Mouse (Mus musculus) kidney, postnatal 36 days (tissue): Measurements from ENCODE around the gene Hspa2.
A peak's percentile ranks its signal among the peaks of the same experiment; 100 is the strongest.

Experiments
- DNase-seq, 2 experiments: peaks; one replicate each; pipeline ENCODE4 v3.0.0; 2021 to 2022; ENCODE audit warnings: mixed read lengths in 2 of 2

Hspa2 gene

GRCm38 (mm10) chr12:76378556-76378955, 25.4 kb upstream of the Hspa2 start:
- DNase-seq: no peak

GRCm38 (mm10) chr12:76380151-76380550, 23.8 kb upstream of the Hspa2 start:
- no peak for DNase-seq

DNA sequence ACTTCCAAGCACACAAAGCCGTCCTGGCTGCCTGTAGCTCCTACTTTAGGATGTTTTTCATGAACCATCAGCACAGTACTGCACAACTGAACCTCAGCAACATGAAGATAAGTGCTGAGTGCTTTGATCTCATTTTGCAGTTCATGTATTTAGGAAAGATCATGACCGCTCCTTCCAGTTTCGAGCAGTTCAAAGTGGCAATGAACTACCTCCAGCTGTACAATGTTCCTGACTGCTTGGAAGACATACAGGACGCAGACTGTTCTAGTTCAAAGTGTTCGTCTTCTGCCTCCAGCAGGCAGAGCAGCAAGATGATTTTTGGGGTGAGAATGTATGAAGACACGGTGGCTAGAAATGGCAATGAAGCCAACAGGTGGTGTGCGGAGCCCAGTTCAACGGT, 18.6 kb upstream of the Hspa2 start:
- DNase-seq: no peak

DNA sequence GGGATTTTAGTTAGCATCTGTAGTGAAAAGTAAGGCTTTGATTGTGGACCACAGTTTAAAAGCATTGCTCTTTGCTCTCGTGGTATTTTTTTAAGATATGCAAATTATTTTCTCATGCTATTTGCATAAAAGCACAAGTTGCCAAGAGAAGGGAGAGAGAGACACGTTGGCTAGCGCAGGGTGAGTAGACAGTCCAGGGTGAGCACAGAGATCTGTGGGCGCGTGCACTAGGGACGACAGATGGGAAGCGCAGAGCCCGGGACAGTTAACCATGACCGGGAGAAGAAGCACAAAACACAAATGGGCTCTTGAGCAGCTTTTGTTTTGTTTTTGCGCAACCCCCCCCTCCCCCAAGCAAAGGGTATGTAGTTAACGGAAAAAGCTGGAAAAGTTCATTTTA, 15.2 kb upstream of the Hspa2 start:
- no peak for DNase-seq

DNA sequence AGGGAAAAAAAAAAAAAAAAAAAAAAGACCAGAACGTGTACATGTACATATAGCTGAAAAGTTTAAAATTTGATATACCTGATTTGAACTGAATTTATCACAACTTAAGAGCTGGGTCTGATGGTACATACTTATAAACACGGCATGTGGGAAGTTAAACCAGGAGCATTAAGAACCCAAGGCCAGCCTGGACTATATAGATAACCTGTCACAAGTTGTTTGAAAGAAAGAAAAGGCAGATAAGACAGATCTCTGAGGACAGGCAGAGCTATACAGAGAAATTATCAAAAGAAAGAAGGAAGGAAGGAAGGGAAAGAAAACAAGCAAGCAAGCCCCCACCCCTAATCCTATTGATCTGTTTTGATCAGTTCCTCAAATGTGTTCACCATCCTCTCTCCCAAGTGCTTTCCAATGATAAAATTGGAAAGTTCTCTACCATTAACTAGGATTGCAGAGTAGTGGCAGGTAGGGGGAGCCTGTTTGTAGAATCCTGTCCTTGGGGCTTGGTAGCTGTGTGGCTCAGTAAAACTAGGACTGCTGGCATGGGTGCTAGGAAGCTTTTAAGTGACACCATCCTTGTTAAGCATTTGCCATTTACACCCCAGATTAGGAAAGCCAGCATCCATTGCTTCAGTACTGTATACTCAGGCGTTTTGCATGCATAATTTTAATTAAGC, 12.2 kb upstream of the Hspa2 start:
- no peak for DNase-seq

- DNase-seq: no peak
These were observed 11.0 kb upstream of the Hspa2 start for GRCm38 (mm10) chr12:76392979-76393378.

GRCm38 (mm10) chr12:76397281-76397680, 6.7 kb upstream of the Hspa2 start:
- no peak for DNase-seq

- DNase-seq: peak in 1 of 2 experiments; percentile 27
These were observed 2.3 kb upstream of the Hspa2 start for GRCm38 (mm10) chr12:76401674-76402073.

GRCm38 (mm10) chr12:76402991-76403885, 738 bp upstream of the Hspa2 start:
- DNase-seq: peak in 1 of 2 experiments; percentile 95

GRCm38 (mm10) chr12:76404836-76405182, 833 bp downstream of the Hspa2 start:
- no peak for DNase-seq

DNA sequence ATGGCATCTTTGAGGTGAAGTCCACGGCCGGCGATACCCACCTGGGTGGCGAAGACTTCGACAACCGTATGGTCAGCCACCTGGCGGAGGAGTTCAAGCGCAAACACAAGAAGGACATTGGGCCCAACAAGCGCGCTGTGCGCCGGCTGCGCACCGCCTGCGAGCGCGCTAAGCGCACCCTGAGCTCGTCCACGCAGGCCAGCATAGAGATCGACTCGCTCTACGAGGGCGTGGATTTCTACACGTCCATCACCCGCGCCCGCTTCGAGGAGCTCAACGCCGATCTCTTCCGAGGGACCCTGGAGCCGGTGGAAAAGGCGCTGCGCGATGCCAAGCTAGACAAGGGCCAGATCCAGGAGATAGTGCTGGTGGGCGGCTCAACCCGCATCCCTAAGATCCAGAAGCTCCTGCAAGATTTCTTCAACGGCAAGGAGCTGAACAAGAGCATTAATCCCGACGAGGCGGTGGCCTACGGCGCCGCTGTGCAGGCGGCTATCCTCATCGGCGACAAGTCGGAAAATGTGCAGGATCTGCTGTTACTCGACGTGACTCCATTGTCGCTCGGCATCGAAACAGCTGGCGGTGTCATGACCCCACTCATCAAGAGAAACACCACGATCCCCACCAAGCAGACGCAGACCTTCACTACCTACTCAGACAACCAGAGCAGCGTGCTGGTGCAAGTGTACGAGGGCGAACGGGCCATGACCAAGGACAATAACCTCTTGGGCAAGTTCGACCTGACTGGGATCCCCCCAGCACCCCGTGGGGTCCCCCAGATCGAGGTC, 1.4 kb downstream of the Hspa2 start:
- DNase-seq: peak in 1 of 2 experiments; percentile 53

- peak in 1 of 2 experiments; percentile 28 for DNase-seq
These were observed 2.0 kb downstream of the Hspa2 start for GRCm38 (mm10) chr12:76405971-76406370.

GRCm38 (mm10) chr12:76407184-76407583, 3.2 kb downstream of the Hspa2 start:
- DNase-seq: no peak

GRCm38 (mm10) chr12:76409166-76409565, 5.2 kb downstream of the Hspa2 start:
- DNase-seq: no peak

DNA sequence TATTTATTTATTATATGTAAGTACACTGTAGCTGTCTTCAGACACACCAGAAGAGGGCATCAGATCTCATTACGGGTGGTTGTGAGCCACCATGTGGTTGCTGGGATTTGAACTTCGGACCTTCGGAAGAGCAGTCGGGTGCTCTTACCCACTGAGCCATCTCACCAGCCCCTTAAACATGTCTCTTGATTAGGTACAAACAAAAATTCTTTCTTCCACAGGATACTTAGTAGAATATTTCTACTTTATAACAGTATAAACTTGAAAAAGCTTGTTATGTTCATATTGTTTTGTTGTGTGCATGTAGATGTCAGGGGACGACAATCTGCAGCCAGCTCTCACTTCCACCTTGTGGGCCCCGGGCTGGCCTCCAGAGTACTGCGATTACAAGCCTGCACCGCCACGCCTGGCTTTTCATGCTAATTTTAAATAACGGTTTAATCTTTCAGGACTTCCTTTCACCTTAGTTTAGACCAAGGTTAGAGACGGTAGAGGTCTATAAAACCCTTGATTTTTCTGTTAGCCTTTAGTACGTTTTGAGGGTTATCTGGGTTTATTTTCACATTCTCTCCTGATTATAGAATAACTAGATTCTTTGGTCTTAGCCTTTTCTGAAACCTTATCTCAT, 11.5 kb downstream of the Hspa2 start:
- DNase-seq: no peak

- peak; percentile 50 to 65 for DNase-seq
These were observed 13.5 kb downstream of the Hspa2 start, which contains the start of gene Ppp1r36 for GRCm38 (mm10) chr12:76417433-76417854. Ppp1r36 (plus strand) TSS chr12:76417538.

- peak in 1 of 2 experiments; percentile 16 for DNase-seq
These were observed 14.4 kb downstream of the Hspa2 start for GRCm38 (mm10) chr12:76418346-76418745.

DNA sequence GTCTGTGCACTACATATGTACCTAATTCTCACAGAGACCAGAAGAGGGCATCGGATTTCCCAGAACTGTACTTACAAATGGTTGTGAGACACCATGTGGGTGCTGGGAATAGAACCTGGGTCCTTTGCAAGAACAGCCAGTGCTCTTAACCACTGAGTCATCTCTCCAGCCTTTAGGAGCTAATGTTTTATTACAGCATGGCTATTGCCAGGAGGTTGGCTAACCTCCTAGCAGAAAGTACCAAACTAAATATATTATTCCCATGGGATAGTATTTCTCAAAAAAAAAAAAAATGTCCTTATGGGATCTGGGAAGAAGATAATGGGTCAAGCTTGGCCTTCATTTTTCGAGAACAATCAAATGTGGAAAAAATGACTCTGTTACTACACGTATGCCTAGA, 21.3 kb downstream of the Hspa2 start:
- DNase-seq: no peak

DNA sequence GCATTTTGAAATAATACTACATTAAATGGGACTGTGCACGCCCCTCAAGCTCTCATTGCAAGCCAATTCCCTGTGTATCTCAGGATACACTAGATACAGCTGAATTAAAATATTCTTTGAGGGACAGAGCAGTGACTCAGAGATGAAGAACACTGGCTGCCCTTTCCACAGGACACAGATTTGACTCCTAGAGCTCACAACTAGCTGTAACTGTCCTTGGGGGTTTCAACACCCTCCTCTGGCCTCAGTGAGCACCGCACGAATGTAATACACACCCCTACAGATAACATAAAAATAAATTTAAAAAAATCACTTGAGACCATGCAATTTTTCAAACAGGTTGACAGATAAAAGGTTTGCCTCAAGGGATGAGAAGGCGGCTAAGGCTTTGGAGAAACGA, 23.6 kb downstream of the Hspa2 start:
- no peak for DNase-seq

- no peak for DNase-seq
These were observed 27.0 kb downstream of the Hspa2 start for GRCm38 (mm10) chr12:76430879-76431406.

DNA sequence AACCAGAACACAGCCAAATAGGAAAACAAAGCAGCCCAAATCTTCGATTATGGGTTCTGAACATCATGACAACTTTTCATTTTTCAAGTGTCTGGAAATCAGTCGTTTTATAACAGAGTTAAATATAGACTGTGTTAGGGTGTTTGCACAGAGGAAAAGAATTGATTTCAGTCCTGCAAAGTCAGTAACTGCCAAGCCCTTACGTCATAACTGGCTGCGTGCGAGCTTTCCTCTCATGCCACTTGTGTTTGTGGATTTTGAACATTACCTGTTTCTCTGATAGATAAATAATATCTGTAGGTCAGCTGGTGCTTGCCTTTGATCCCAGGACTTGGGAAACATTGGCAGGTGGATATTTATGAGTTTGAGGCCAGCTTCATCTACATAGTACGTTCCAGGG, 27.5 kb downstream of the Hspa2 start:
- no peak for DNase-seq

DNA sequence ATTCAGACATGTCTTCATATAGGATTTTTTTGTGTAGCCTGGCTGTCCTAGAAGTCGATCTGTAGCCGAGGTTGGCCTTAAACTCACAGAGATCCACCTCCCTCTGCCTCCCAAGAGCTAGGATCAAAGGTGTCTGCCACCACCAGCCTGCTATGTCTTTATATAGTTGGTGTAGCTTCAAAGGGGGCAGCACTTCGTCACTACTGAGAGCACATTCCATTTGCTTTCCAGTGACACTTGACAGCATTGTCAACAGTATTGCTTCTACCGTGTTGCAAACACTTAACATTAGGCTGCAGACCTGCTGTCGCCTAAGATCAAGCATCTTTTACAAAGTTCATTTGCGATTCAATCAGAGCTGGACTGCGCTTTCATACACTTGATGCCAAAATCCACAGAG, 30.1 kb downstream of the Hspa2 start:
- no peak for DNase-seq
